Mouse (Mus musculus) hindbrain, embryonic 11.5 days (tissue): Measurements from ENCODE around the gene Cebpb. TPM values are rescaled to one million over a fixed set of nuclear protein-coding genes. Genes with fewer than 3 reads are reported as not detected.

Experiments used
- ATAC-seq: fragments of 200-750 bp; cut with Nextera tagmentation; 2 replicates; pipeline ENCODE4 v1.8.0; 2017; ENCODE audit warnings: mild to moderate bottlenecking, moderate TSS enrichment, moderate library complexity; ENCODE audit not compliant: low FRiP score
- DNase-seq: peaks from one replicate; pipeline ENCODE4 v3.0.0-alpha.2; 2015; ENCODE audit warnings: low spot score
- H3K27ac ChIP-seq: fragments of 300-500 bp; sonication (generic); 2 replicates; pipeline ENCODE4 v1.5.1; 2014; ENCODE audit warnings: mild to moderate bottlenecking, low read depth, low read length
- H3K27me3 ChIP-seq: fragments of 300-500 bp; sonication (generic); 2 replicates; pipeline ENCODE4 v1.6.1; 2014; ENCODE audit warnings: mild to moderate bottlenecking, low read length, moderate library complexity, mixed read lengths; ENCODE audit not compliant: control insufficient read depth, insufficient read depth
- H3K36me3 ChIP-seq: fragments of 300-500 bp; sonication (generic); 2 replicates; pipeline ENCODE4 v1.6.1; 2014; ENCODE audit warnings: mild to moderate bottlenecking, low read length, moderate library complexity, mixed read lengths; ENCODE audit not compliant: control insufficient read depth, insufficient read depth
- H3K4me1 ChIP-seq: fragments of 300-500 bp; sonication (generic); replicated peaks from 2 replicates; pipeline ENCODE4 v1.6.1; 2014; ENCODE audit warnings: low read length, mixed read lengths; ENCODE audit not compliant: control insufficient read depth, insufficient read depth
- H3K4me2 ChIP-seq: fragments of 300-500 bp; sonication (generic); replicated peaks from 2 replicates; pipeline ENCODE4 v1.6.1; 2014; ENCODE audit warnings: mild to moderate bottlenecking, low read depth, low read length
- H3K4me3 ChIP-seq: fragments of 300-500 bp; sonication (generic); 2 replicates; pipeline ENCODE4 v1.5.1; 2014; ENCODE audit warnings: low read depth, low read length
- H3K9ac ChIP-seq: fragments of 300-500 bp; sonication (generic); 2 replicates; pipeline ENCODE4 v1.6.1; 2014; ENCODE audit warnings: low read depth, low read length
- H3K9me3 ChIP-seq: fragments of 300-500 bp; sonication (generic); 2 replicates; pipeline ENCODE4 v1.6.1; 2016; ENCODE audit warnings: low read length; ENCODE audit not compliant: control insufficient read depth
- WGBS: fragments of 180-500 bp; shearing (Covaris S2); extraction: QIAGEN DNeasy Blood & Tissue Kit; methylation state at CpG from one replicate; pipeline ENCODE4 v1.1.7; 2014; 5-methylcytosine and 5-hydroxymethylcytosine counted together
- polyA plus RNA-seq: library from polyadenylated mRNA; unstranded; fragments of >200 nt; fragmentation: Nextera tagmentation; extraction: Ambion mirVana; gene quantifications from 2 replicates; pipeline ENCODE4 v1.2.1, GENCODE M21; 2014

The Cebpb gene
- polyA plus RNA-seq, 1 experiment from 2014 or later, result 1.5 TPM

- H3K4me1 ChIP-seq, result no peaks in the 10 kb centered on the region
- no peaks in the 10 kb centered on the region for H3K27me3 ChIP-seq
- DNase-seq (no peak), ATAC-seq (no peak)
- no peak overlapping the region for H3K27ac ChIP-seq
- no peak overlapping the region for H3K4me2 ChIP-seq
- H3K9ac ChIP-seq, result no peak overlapping the region
- 83% methylated on average over 6 of the region's 6 CpGs for whole genome bisulfite sequencing
- no peak overlapping the region for H3K4me3 ChIP-seq
- no peaks in the 10 kb centered on the region for H3K9me3 ChIP-seq
- H3K36me3 ChIP-seq, result no peaks in the 10 kb centered on the region
Measured at GRCm38 (mm10) chr2:167715008-167715407, 26.3 kb downstream of the Cebpb start.

- H3K4me2 ChIP-seq, result no peak overlapping the region
- no peaks in the 10 kb centered on the region for H3K27me3 ChIP-seq
- DNase-seq (no peak), ATAC-seq (no peak)
- H3K4me1 ChIP-seq, result no peaks in the 10 kb centered on the region
- H3K9ac ChIP-seq, result no peak overlapping the region
- H3K27ac ChIP-seq, result no peak overlapping the region
- no peak overlapping the region for H3K4me3 ChIP-seq
- 50% methylated on average over 1 of the region's 1 CpGs for WGBS
- no peaks in the 10 kb centered on the region for H3K9me3 ChIP-seq
- no peaks in the 10 kb centered on the region for H3K36me3 ChIP-seq
Measured at GRCm38 (mm10) chr2:167717208-167717607, 28.5 kb downstream of the Cebpb start.

GRCm38 (mm10) chr2:167719520-167719919 lies 30.8 kb downstream of the Cebpb start:
- Histone ChIP-seq H3K27ac (no peak overlapping the region), H3K9me3 (no peaks in the 10 kb centered on the region), H3K4me1 (no peaks in the 10 kb centered on the region; the same call in 1 of the 2 replicates), H3K27me3 (no peaks in the 10 kb centered on the region), H3K36me3 (no peaks in the 10 kb centered on the region), H3K9ac (no peak overlapping the region), H3K4me2 (no peak overlapping the region), H3K4me3 (no peak overlapping the region)
- ATAC-seq, result no peak
- DNase-seq, result no peak
- 82% methylated on average over 4 of the region's 4 CpGs for WGBS

GRCm38 (mm10) chr2:167721159-167721882 lies 32.6 kb downstream of the Cebpb start:
- Histone ChIP-seq H3K27me3 (no peaks in the 10 kb centered on the region), H3K4me3 (no peak overlapping the region), H3K4me2 (no peak overlapping the region), H3K36me3 (no peaks in the 10 kb centered on the region), H3K27ac (no peak overlapping the region), H3K9me3 (no peaks in the 10 kb centered on the region), H3K9ac (no peak overlapping the region), H3K4me1 (no peaks in the 10 kb centered on the region; the same call in 1 of the 2 replicates)
- 86% methylated on average over 11 of the region's 11 CpGs for WGBS
- no peak for DNase-seq
- ATAC-seq, result no peak

- ATAC-seq, result no peak
- no peak overlapping the region for H3K4me3 ChIP-seq
- WGBS, result 62% methylated on average over 6 of the region's 6 CpGs
Measured at GRCm38 (mm10) chr2:167722538-167722937, 33.8 kb downstream of the Cebpb start.

GRCm38 (mm10) chr2:167723589-167724206 lies 35.0 kb downstream of the Cebpb start:
- Histone ChIP-seq H3K27me3 (no peaks in the 10 kb centered on the region), H3K4me3 (no peak overlapping the region), H3K27ac (no peak overlapping the region), H3K4me2 (no peak overlapping the region), H3K36me3 (no peaks in the 10 kb centered on the region), H3K9me3 (no peaks in the 10 kb centered on the region), H3K9ac (no peak overlapping the region), H3K4me1 (no peaks in the 10 kb centered on the region; the same call in 1 of the 2 replicates)
- 78% methylated on average over 11 of the region's 11 CpGs for WGBS
- no peak for DNase-seq
- no peak for ATAC-seq

More at GRCm38 (mm10) chr2:167722538-167722937, 33.8 kb downstream of the Cebpb start:
- Histone ChIP-seq H3K9ac (no peak overlapping the region), H3K4me1 (no peaks in the 10 kb centered on the region; the same call in 1 of the 2 replicates), H3K4me2 (no peak overlapping the region), H3K9me3 (no peaks in the 10 kb centered on the region), H3K27ac (no peak overlapping the region), H3K27me3 (no peaks in the 10 kb centered on the region), H3K36me3 (no peaks in the 10 kb centered on the region)
- no peak for DNase-seq

GRCm38 (mm10) chr2:167725879-167726278 lies 37.2 kb downstream of the Cebpb start:
- no peak for DNase-seq
- Histone ChIP-seq H3K36me3 (no peaks in the 10 kb centered on the region), H3K4me3 (no peak overlapping the region), H3K4me1 (no peaks in the 10 kb centered on the region; the same call in 1 of the 2 replicates), H3K4me2 (no peak overlapping the region), H3K27me3 (no peaks in the 10 kb centered on the region), H3K27ac (no peak overlapping the region), H3K9me3 (no peaks in the 10 kb centered on the region), H3K9ac (no peak overlapping the region)
- no peak for ATAC-seq
- WGBS, result 94% methylated on average over 10 of the region's 10 CpGs

- Histone ChIP-seq H3K4me3 (no peak overlapping the region), H3K4me1 (no peaks in the 10 kb centered on the region; the same call in 1 of the 2 replicates), H3K9me3 (no peaks in the 10 kb centered on the region), H3K36me3 (no peaks in the 10 kb centered on the region), H3K27me3 (no peaks in the 10 kb centered on the region), H3K27ac (no peak overlapping the region), H3K4me2 (no peak overlapping the region), H3K9ac (no peak overlapping the region)
- WGBS, result 69% methylated on average over 13 of the region's 13 CpGs
- ATAC-seq (no peak), DNase-seq (no peak)
Measured at GRCm38 (mm10) chr2:167727161-167727560, 38.4 kb downstream of the Cebpb start.

GRCm38 (mm10) chr2:167730036-167730435 lies 41.3 kb downstream of the Cebpb start:
- Histone ChIP-seq H3K4me3 (no peak overlapping the region), H3K27ac (no peak overlapping the region), H3K36me3 (no peaks in the 10 kb centered on the region), H3K4me1 (no peaks in the 10 kb centered on the region), H3K9me3 (no peaks in the 10 kb centered on the region), H3K4me2 (no peak overlapping the region), H3K27me3 (no peaks in the 10 kb centered on the region), H3K9ac (no peak overlapping the region)
- ATAC-seq, result no peak
- no peak for DNase-seq
- 66% methylated on average over 7 of the region's 7 CpGs for WGBS
